ENCODE assay signal across 25 mouse cellular contexts in the genomic region with DNA sequence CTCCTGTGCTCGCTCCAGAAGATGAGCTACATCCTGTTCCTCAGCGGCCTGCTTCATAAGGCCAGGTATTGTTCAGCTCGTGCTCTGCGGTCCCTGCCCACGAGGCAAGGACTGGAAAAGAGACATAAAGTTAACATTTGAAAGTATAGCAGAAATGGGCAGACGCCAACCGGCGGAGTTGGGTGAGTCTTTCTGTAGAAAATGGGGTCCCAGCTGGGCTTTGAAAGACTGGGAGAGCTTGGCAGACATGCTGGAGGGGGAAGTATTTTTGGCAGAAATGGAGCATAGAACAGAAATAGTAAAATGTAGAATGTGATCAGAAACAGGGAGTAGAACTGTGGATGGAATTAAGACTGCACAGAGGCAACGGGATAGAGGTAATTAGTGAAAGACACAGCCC.
DNase-seq lines count a peak whose midpoint lies in the region; ATAC-seq and TF ChIP-seq lines count a peak whose summit lies in the region.
"Had no signal": no experiment of that assay in that cellular context is flagged by ENCODE, and none has a peak within 500 bp of the region (broad histone marks: within the 10 kb centered on the region; RNA-seq: fewer than 3 reads in every experiment).

No protein-coding gene starts in this region.

- no peak overlapping the region for H3K9ac ChIP-seq in forebrain, embryonic 15.5 days (replicated peaks)
- H3K9ac ChIP-seq in forebrain, embryonic 11.5 days (ENCODE audit: low read length): no peak overlapping the region
- H3K9ac ChIP-seq in kidney, embryonic 15.5 days: no peak overlapping the region
- H3K9ac ChIP-seq: embryonic facial prominence, embryonic 15.5 days; heart, embryonic 12.5 days; limb, embryonic 12.5 days; liver, embryonic 14.5 days had no signal

- no peak overlapping the region for H3K4me2 ChIP-seq in forebrain, embryonic 15.5 days (replicated peaks)
- no peak overlapping the region for H3K4me2 ChIP-seq in forebrain, embryonic 11.5 days (ENCODE audit: low read depth, low read length, severe bottlenecking)
- H3K4me2 ChIP-seq in kidney, embryonic 15.5 days: no peak overlapping the region
- H3K4me2 ChIP-seq: embryonic facial prominence, embryonic 15.5 days; heart, embryonic 12.5 days; limb, embryonic 12.5 days had no signal

- peaks cover 73% of the 10 kb centered on the region for H3K4me1 ChIP-seq in forebrain, embryonic 15.5 days
- peaks cover 25% of the 10 kb centered on the region for H3K4me1 ChIP-seq in forebrain, embryonic 11.5 days (replicated peaks; ENCODE audit: control insufficient read depth, insufficient read depth, low read length)
- H3K4me1 ChIP-seq in kidney, embryonic 15.5 days: peaks cover 49% of the 10 kb centered on the region
- H3K4me1 ChIP-seq in cerebellum, adult 2 months (ENCODE audit: control insufficient read depth, insufficient read depth, low read length): peaks cover 3% of the 10 kb centered on the region

- DNase-seq in forebrain, embryonic 11.5 days (ENCODE audit: low spot score): no peak
- no peak for DNase-seq in kidney, adult 8-10 months
- peak; percentile 38 to 51 for DNase-seq in layer of hippocampus, postnatal 10 days (ENCODE audit: low spot score in 2 of 2)
- peak; percentile 35 for DNase-seq in right cerebral cortex, postnatal 25 days
- DNase-seq in cerebellum, adult 2 months: no peak
- DNase-seq: cerebellum, postnatal 14 days; embryo, embryonic 11 days; gastrocnemius, postnatal 14 days; heart, postnatal 4 days; kidney, adult 9 months; midbrain, embryonic 14.5 days; thymus, postnatal 4 days had no signal

- TF ChIP-seq POLR2A in cerebellum, adult 2 months (IDR thresholded peaks at IDR 0.05; ENCODE audit: borderline replicate concordance, insufficient read depth, low read length): no peak

- H3K36me3 ChIP-seq in forebrain, embryonic 15.5 days: no peaks in the 10 kb centered on the region
- H3K36me3 ChIP-seq in forebrain, embryonic 11.5 days (ENCODE audit: control insufficient read depth, insufficient read depth, low read length): no peaks in the 10 kb centered on the region
- no peaks in the 10 kb centered on the region for H3K36me3 ChIP-seq in kidney, embryonic 15.5 days
- H3K36me3 ChIP-seq: embryonic facial prominence, embryonic 15.5 days; G1E; heart, embryonic 12.5 days had no signal

- ATAC-seq in forebrain, embryonic 15.5 days (replicated peaks): no peak
- ATAC-seq in forebrain, embryonic 11.5 days (replicated peaks; ENCODE audit: low FRiP score): no peak
- no peak for ATAC-seq in kidney, embryonic 15.5 days (replicated peaks; ENCODE audit: low FRiP score)
- no peak for ATAC-seq in erythroblast, adult 5-6 weeks (replicated peaks; ENCODE audit: low FRiP score, poor library complexity, severe bottlenecking)
- ATAC-seq: CD4-positive, CD25-positive, alpha-beta regulatory T cell, adult 4 months; forebrain, embryonic 14.5 days; inflammation-experienced regulatory T-cells, adult 6 months; lung, postnatal 0 days had no signal

- TF ChIP-seq CTCF in cerebellum, adult 2 months (IDR thresholded peaks at IDR 0.05; ENCODE audit: borderline replicate concordance, insufficient read depth, low read depth, low read length): no peak

- peak overlapping the region; percentile 51 for H3K27ac ChIP-seq in forebrain, embryonic 15.5 days (replicated peaks)
- no peak overlapping the region for H3K27ac ChIP-seq in forebrain, embryonic 11.5 days (ENCODE audit: low read depth, low read length)
- H3K27ac ChIP-seq in kidney, embryonic 15.5 days: peak overlapping the region; percentile 9; the same call in 1 of the 2 replicates
- no peak overlapping the region for H3K27ac ChIP-seq in cerebellum, adult 2 months (ENCODE audit: insufficient read depth, low read length)
- H3K27ac ChIP-seq: embryonic facial prominence, embryonic 15.5 days; limb, embryonic 12.5 days; liver, embryonic 14.5 days had no signal

- 64% methylated on average over 9 of the region's 9 CpGs for WGBS in forebrain, embryonic 15.5 days
- 85% methylated on average over 9 of the region's 9 CpGs for WGBS in forebrain, embryonic 11.5 days
- WGBS in kidney, embryonic 15.5 days: 78% methylated on average over 9 of the region's 9 CpGs
- 70% methylated on average over 9 of the region's 9 CpGs for WGBS in cerebellum, adult 2 months

- H3K27me3 ChIP-seq in forebrain, embryonic 15.5 days: no peaks in the 10 kb centered on the region
- H3K27me3 ChIP-seq in forebrain, embryonic 11.5 days (ENCODE audit: control insufficient read depth, insufficient read depth, low read length): no peaks in the 10 kb centered on the region
- no peaks in the 10 kb centered on the region for H3K27me3 ChIP-seq in kidney, embryonic 15.5 days
- no peaks in the 10 kb centered on the region for H3K27me3 ChIP-seq in cerebellum, adult 2 months (ENCODE audit: control insufficient read depth, insufficient read depth, low read length)
- H3K27me3 ChIP-seq: embryonic facial prominence, embryonic 15.5 days; heart, embryonic 12.5 days; limb, embryonic 12.5 days had no signal

- H3K4me3 ChIP-seq in forebrain, embryonic 15.5 days: no peak overlapping the region
- H3K4me3 ChIP-seq in forebrain, embryonic 11.5 days (ENCODE audit: low read depth, low read length): no peak overlapping the region
- no peak overlapping the region for H3K4me3 ChIP-seq in kidney, embryonic 15.5 days (replicated peaks)
- H3K4me3 ChIP-seq in cerebellum, adult 2 months (replicated peaks; ENCODE audit: insufficient read depth, low read depth, low read length): no peak overlapping the region
- H3K4me3 ChIP-seq: embryonic facial prominence, embryonic 15.5 days; heart, embryonic 12.5 days; limb, embryonic 12.5 days; myocyte had no signal

- no peaks in the 10 kb centered on the region for H3K9me3 ChIP-seq in forebrain, embryonic 15.5 days
- H3K9me3 ChIP-seq in forebrain, embryonic 11.5 days (ENCODE audit: control insufficient read depth, low read length): no peaks in the 10 kb centered on the region
- H3K9me3 ChIP-seq in kidney, embryonic 15.5 days (replicated peaks): no peaks in the 10 kb centered on the region
- H3K9me3 ChIP-seq: embryonic facial prominence, embryonic 15.5 days; G1E; heart, embryonic 12.5 days; limb, embryonic 12.5 days had no signal

Comparison
In these comparisons a context has a peak if more than half of its experiments do, and no peak if none do; other contexts are left out.
1. H3K27ac ChIP-seq: peak in forebrain, embryonic 15.5 days (single experiment) and kidney, embryonic 15.5 days (single experiment); none in forebrain, embryonic 11.5 days (single experiment) and cerebellum, adult 2 months (single experiment).
2. DNase-seq: peak in layer of hippocampus, postnatal 10 days (2 of 2) and right cerebral cortex, postnatal 25 days (single experiment); none in forebrain, embryonic 11.5 days (single experiment), kidney, adult 8-10 months (0 of 2) and cerebellum, adult 2 months (0 of 2).